Mouse (Mus musculus): ENCODE results near the gene Cpe. TPM values are rescaled to one million over a fixed set of nuclear protein-coding genes. Genes with fewer than 3 reads are reported as not detected.

The Cpe gene
- polyA plus RNA-seq, 1 experiment from 2014 or later = 470 TPM

DNA sequence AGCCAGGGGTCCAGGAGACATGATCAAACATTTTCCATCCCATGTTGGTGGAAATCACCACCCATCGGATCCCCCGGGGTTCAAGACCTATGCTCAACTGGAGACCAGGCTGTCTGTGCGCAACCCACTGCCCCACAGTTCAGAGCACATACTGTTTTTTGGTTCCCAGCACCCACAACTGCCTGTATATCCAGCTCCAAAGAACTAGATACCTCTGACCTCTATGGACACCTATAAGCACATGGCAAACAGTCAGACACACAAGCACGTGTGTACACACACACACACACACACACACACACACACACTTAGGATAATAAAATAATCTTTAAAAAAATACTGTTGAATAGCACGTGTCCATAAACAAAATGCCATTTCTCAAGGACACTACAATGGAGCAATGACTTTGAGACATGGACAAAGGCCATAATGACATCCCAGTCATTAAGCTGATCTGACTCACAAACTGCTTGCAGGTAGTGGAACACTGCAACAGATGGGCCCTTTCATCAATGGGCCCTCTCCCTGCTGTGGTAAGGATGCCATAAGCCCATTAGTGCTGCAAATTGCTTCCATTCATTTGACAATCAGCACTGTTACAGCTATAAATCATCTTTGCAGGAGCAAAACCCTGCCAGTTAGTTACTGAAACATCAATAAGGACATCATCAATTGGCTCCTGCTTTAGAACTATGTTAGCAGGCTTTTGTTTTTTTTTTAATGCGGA, 63.7 kb downstream of the Cpe start:
- H3K4me3 ChIP-seq (replicated peaks; ENCODE audit: low read length) = no peak overlapping the region
- H3K9ac ChIP-seq (replicated peaks; ENCODE audit: low read depth, low read length) = no peak overlapping the region
- 71% methylated on average over 6 of the region's 6 CpGs for WGBS
- H3K9me3 ChIP-seq (ENCODE audit: control insufficient read depth, low read length) = no peaks in the 10 kb centered on the region
- H3K4me2 ChIP-seq (ENCODE audit: low read length) = no peak overlapping the region
- H3K36me3 ChIP-seq (ENCODE audit: control insufficient read depth, insufficient read depth) = no peaks in the 10 kb centered on the region
- H3K27ac ChIP-seq (ENCODE audit: low read length) = no peak overlapping the region
- ATAC-seq = peak; percentile 57
- H3K4me1 ChIP-seq (replicated peaks; ENCODE audit: control insufficient read depth, insufficient read depth, low read length) = peaks cover 2% of the 10 kb centered on the region; the same call in 1 of the 2 replicates
- H3K27me3 ChIP-seq (replicated peaks; ENCODE audit: control insufficient read depth, insufficient read depth, low read length) = no peaks in the 10 kb centered on the region

DNA sequence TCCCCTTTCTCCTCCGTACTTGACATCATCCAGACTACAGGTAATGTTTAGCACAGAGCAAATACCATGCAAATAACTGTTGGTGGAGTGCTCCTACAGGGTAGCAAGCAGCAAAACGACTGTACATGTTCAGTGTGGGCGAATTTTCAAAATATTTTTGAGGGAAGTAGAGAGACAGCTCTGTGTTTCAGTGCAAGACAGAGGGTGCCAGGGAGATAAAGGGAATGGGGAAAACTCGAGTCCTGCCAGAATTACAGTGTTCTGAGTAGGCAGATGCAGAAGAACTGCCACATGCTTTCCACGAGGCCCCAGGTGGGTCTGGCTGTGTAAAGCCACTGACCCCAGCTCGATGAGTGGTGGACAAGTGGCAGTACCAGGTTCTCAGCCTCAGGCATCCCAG, 64.8 kb downstream of the Cpe start:
- peaks cover 2% of the 10 kb centered on the region; the same call in 1 of the 2 replicates for H3K4me1 ChIP-seq (replicated peaks; ENCODE audit: control insufficient read depth, insufficient read depth, low read length)
- ATAC-seq = no peak
- no peaks in the 10 kb centered on the region for H3K36me3 ChIP-seq (ENCODE audit: control insufficient read depth, insufficient read depth)
- H3K4me3 ChIP-seq (replicated peaks; ENCODE audit: low read length) = no peak overlapping the region
- no peaks in the 10 kb centered on the region for H3K9me3 ChIP-seq (ENCODE audit: control insufficient read depth, low read length)
- H3K27ac ChIP-seq (ENCODE audit: low read length) = no peak overlapping the region
- H3K27me3 ChIP-seq (replicated peaks; ENCODE audit: control insufficient read depth, insufficient read depth, low read length) = no peaks in the 10 kb centered on the region
- no peak overlapping the region for H3K9ac ChIP-seq (replicated peaks; ENCODE audit: low read depth, low read length)
- WGBS = 91% methylated on average over 6 of the region's 6 CpGs
- no peak overlapping the region for H3K4me2 ChIP-seq (ENCODE audit: low read length)

DNA sequence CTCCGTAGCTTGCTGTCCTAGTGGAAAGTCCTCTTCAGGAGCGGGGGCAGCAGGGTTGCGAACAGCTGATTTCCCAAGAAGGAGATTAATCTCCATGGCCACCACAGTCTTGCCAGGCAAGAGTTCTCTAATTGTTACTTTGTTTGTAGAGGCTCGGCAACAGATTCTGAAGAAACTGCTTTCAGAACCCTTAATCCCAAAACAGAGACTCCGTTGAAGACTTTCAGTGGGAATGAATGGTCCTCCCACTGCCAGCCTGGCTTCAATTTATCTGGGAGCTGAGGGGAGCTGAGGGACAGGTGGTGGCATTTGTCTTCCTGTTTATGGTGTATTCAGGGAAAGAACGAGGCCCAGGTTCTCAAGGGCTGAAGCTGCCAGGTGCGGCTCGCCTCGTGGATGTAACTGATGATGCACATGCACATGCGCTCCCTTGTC, 68.2 kb downstream of the Cpe start:
- Histone ChIP-seq H3K4me3 (replicated peaks; ENCODE audit: low read length) (no peak overlapping the region), H3K9ac (replicated peaks; ENCODE audit: low read depth, low read length) (no peak overlapping the region), H3K27ac (ENCODE audit: low read length) (no peak overlapping the region), H3K4me2 (ENCODE audit: low read length) (no peak overlapping the region), H3K9me3 (ENCODE audit: control insufficient read depth, low read length) (no peaks in the 10 kb centered on the region), H3K36me3 (ENCODE audit: control insufficient read depth, insufficient read depth) (no peaks in the 10 kb centered on the region), H3K27me3 (replicated peaks; ENCODE audit: control insufficient read depth, insufficient read depth, low read length) (no peaks in the 10 kb centered on the region), H3K4me1 (replicated peaks; ENCODE audit: control insufficient read depth, insufficient read depth, low read length) (peaks cover 2% of the 10 kb centered on the region; the same call in 1 of the 2 replicates)
- 29% methylated on average over 10 of the region's 10 CpGs for WGBS
- ATAC-seq = peak; percentile 12; the same call in 1 of the 2 replicates

DNA sequence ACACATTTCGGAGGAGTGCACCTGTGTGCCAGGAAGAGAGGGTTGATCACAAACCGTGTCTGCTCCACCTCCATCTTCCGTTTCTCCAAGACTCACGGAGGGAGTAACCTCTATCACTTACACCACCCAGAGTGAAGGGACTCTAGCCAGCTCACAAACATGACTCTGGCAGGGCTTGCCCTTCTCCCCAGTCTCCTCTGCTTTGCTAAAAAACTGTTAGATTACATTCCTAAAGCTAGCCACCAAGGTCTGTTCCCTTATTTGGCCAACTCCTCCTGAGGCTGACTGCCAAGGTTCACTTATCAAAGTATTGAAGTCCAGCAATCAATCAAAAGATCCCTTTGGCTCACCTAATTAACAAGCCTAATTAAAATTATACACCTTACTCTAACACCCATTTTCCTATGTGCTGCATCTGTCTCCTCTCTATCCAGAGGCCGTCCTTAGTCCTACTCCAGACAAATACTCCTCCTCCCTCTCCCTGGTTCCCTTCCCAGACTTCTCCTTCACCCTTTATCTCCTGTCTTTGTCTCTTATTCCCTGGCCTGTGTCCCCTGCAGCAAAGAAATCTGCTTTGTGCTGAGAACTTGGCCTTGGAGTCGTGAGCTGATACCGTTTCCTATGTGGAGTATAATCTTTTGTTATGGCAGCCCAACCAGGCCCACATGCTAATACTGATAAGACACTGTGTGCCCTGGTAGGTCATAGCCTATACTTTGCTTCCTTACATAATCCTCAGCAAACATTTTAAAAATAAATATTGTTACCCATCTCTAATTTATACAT, 72.3 kb downstream of the Cpe start:
- H3K4me3 ChIP-seq (replicated peaks; ENCODE audit: low read length) = no peak overlapping the region
- no peak overlapping the region for H3K27ac ChIP-seq (ENCODE audit: low read length)
- no peaks in the 10 kb centered on the region for H3K9me3 ChIP-seq (ENCODE audit: control insufficient read depth, low read length)
- peaks cover 3% of the 10 kb centered on the region; the same call in 1 of the 2 replicates for H3K36me3 ChIP-seq (ENCODE audit: control insufficient read depth, insufficient read depth)
- no peak overlapping the region for H3K9ac ChIP-seq (replicated peaks; ENCODE audit: low read depth, low read length)
- peaks cover 5% of the 10 kb centered on the region; the same call in 1 of the 2 replicates for H3K4me1 ChIP-seq (replicated peaks; ENCODE audit: control insufficient read depth, insufficient read depth, low read length)
- 40% methylated on average over 7 of the region's 7 CpGs for WGBS
- ATAC-seq = no peak
- H3K27me3 ChIP-seq (replicated peaks; ENCODE audit: control insufficient read depth, insufficient read depth, low read length) = no peaks in the 10 kb centered on the region
- H3K4me2 ChIP-seq (ENCODE audit: low read length) = no peak overlapping the region

DNA sequence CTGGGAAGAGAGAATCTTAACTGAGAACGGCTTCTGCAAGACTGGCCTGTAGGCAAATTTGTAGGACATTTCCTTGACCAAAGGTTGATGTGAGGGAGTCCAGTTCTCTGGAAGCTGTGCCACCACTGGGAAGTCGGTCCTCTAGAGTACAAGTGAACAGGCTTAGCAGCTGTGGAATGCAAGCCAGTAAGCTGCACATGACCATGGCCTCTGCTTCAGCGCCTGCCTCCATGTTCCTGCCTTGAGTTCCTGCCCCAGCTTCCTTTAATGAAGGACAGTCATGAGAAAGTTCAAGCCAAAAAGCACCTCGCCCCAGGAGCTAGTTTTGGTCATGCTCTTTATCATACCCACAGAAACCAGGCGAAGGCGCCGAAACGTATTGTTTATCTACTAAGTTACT, 73.2 kb downstream of the Cpe start:
- no peak for ATAC-seq
- H3K36me3 ChIP-seq (ENCODE audit: control insufficient read depth, insufficient read depth) = peaks cover 10% of the 10 kb centered on the region
- H3K27ac ChIP-seq (ENCODE audit: low read length) = no peak overlapping the region
- peaks cover 5% of the 10 kb centered on the region; the same call in 1 of the 2 replicates for H3K9me3 ChIP-seq (ENCODE audit: control insufficient read depth, low read length)
- no peak overlapping the region for H3K9ac ChIP-seq (replicated peaks; ENCODE audit: low read depth, low read length)
- H3K4me3 ChIP-seq (replicated peaks; ENCODE audit: low read length) = no peak overlapping the region
- H3K4me1 ChIP-seq (replicated peaks; ENCODE audit: control insufficient read depth, insufficient read depth, low read length) = peaks cover 5% of the 10 kb centered on the region; the same call in 1 of the 2 replicates
- no peak overlapping the region for H3K4me2 ChIP-seq (ENCODE audit: low read length)
- H3K27me3 ChIP-seq (replicated peaks; ENCODE audit: control insufficient read depth, insufficient read depth, low read length) = no peaks in the 10 kb centered on the region
- WGBS = 91% methylated on average over 8 of the region's 8 CpGs

DNA sequence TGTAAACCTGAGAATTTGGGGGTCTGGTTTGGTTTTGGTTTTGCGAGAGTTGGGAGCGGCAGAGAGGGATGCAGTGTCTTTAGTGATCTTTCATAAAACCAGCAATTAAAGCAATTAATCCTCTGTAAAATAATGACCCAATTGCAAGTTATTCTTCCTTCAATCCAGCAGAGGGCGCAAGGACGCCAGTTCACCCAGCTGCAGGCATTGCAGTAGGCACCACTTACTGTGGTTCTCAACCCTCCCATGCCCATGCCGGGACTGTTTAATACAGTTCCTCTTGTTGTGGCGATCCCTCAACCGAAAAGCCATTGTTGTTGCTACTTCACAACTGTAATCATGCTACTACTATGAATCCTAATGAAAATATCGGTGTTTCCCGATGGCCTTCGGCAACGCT, 74.2 kb downstream of the Cpe start:
- Histone ChIP-seq H3K27ac (ENCODE audit: low read length) (no peak overlapping the region), H3K4me1 (replicated peaks; ENCODE audit: control insufficient read depth, insufficient read depth, low read length) (peaks cover 5% of the 10 kb centered on the region; the same call in 1 of the 2 replicates), H3K9ac (replicated peaks; ENCODE audit: low read depth, low read length) (no peak overlapping the region), H3K4me2 (ENCODE audit: low read length) (no peak overlapping the region), H3K27me3 (replicated peaks; ENCODE audit: control insufficient read depth, insufficient read depth, low read length) (no peaks in the 10 kb centered on the region), H3K9me3 (ENCODE audit: control insufficient read depth, low read length) (peaks cover 5% of the 10 kb centered on the region; the same call in 1 of the 2 replicates), H3K4me3 (replicated peaks; ENCODE audit: low read length) (no peak overlapping the region), H3K36me3 (ENCODE audit: control insufficient read depth, insufficient read depth) (peaks cover 10% of the 10 kb centered on the region)
- ATAC-seq = peak; percentile 81
- 40% methylated on average over 11 of the region's 11 CpGs for WGBS

DNA sequence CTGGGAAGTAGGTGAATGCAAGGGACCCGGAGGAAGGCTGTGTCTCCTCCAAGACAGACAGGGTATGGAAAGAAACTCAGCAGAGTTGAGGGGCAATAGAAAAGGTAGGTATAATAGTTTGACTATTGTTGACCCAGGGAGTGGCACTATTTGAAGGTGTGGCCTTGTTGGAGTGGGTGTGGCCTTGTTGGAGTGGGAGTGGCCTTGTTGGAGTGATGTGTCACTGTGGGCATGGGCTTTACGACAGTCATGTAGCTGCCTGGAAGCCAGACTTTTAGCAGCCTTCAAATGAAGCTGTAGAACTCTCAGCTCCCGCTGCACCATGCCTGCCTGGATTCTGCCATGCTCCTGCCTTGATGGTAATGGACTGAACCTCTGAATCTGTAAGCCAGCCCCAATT, 76.3 kb downstream of the Cpe start:
- Histone ChIP-seq H3K4me1 (replicated peaks; ENCODE audit: control insufficient read depth, insufficient read depth, low read length) (peaks cover 5% of the 10 kb centered on the region; the same call in 1 of the 2 replicates), H3K27me3 (replicated peaks; ENCODE audit: control insufficient read depth, insufficient read depth, low read length) (no peaks in the 10 kb centered on the region), H3K9ac (replicated peaks; ENCODE audit: low read depth, low read length) (no peak overlapping the region), H3K4me2 (ENCODE audit: low read length) (no peak overlapping the region), H3K36me3 (ENCODE audit: control insufficient read depth, insufficient read depth) (peaks cover 10% of the 10 kb centered on the region), H3K9me3 (ENCODE audit: control insufficient read depth, low read length) (peaks cover 5% of the 10 kb centered on the region; the same call in 1 of the 2 replicates), H3K4me3 (replicated peaks; ENCODE audit: low read length) (no peak overlapping the region), H3K27ac (ENCODE audit: low read length) (no peak overlapping the region)
- ATAC-seq = no peak
- 96% methylated on average over 3 of the region's 3 CpGs for WGBS

DNA sequence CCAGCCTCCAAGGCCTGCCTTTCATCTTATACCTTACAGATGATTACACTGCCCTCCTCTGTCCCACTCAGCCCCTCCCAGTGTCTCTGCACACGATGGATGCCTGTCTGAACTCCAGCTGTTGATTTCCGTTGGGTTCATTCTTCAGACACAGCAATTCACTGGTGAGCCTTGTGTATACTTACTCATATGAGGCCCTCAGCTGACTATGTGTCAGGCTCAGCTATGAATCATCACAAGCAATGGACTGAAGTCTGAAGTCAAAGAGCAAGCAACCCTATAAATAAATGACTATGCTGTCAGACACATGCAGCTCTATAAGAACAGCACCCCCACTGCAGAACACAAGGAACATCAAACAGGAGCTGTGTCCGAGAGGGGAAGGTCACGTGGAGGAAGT, 77.4 kb downstream of the Cpe start:
- WGBS = 86% methylated on average over 4 of the region's 4 CpGs
- peaks cover 5% of the 10 kb centered on the region; the same call in 1 of the 2 replicates for H3K4me1 ChIP-seq (replicated peaks; ENCODE audit: control insufficient read depth, insufficient read depth, low read length)
- H3K4me3 ChIP-seq (replicated peaks; ENCODE audit: low read length) = no peak overlapping the region
- H3K36me3 ChIP-seq (ENCODE audit: control insufficient read depth, insufficient read depth) = peaks cover 10% of the 10 kb centered on the region
- peaks cover 5% of the 10 kb centered on the region; the same call in 1 of the 2 replicates for H3K9me3 ChIP-seq (ENCODE audit: control insufficient read depth, low read length)
- ATAC-seq = no peak
- H3K27me3 ChIP-seq (replicated peaks; ENCODE audit: control insufficient read depth, insufficient read depth, low read length) = no peaks in the 10 kb centered on the region
- no peak overlapping the region for H3K4me2 ChIP-seq (ENCODE audit: low read length)
- H3K9ac ChIP-seq (replicated peaks; ENCODE audit: low read depth, low read length) = no peak overlapping the region
- H3K27ac ChIP-seq (ENCODE audit: low read length) = no peak overlapping the region

DNA sequence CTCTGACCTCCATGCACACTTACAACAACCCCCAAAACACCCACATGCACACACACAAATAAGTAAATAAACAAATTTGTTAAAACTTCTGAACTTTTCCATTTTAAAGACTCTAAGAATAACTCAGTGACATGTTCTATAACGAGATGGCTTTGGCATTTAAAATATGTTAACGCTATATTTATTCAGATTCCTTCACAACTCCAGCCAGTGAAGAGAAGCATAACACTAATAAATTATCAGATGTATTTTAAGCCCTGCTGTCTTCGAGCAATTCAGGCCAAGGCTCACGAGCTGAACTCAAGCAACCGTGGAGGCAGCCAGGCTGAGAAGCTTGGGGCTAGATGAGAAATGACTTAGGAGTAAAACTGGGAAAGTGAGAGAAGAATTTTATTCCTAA, 79.2 kb downstream of the Cpe start:
- WGBS = 71% methylated on average over 5 of the region's 5 CpGs
- no peaks in the 10 kb centered on the region for H3K27me3 ChIP-seq (replicated peaks; ENCODE audit: control insufficient read depth, insufficient read depth, low read length)

More for the DNA sequence above, 79.2 kb downstream of the Cpe start:
- H3K36me3 ChIP-seq (ENCODE audit: control insufficient read depth, insufficient read depth) = peaks cover 15% of the 10 kb centered on the region
- peaks cover 3% of the 10 kb centered on the region; the same call in 1 of the 2 replicates for H3K4me1 ChIP-seq (replicated peaks; ENCODE audit: control insufficient read depth, insufficient read depth, low read length)
- H3K4me2 ChIP-seq (ENCODE audit: low read length) = no peak overlapping the region
- H3K27ac ChIP-seq (ENCODE audit: low read length) = no peak overlapping the region
- H3K4me3 ChIP-seq (replicated peaks; ENCODE audit: low read length) = no peak overlapping the region
- peaks cover 5% of the 10 kb centered on the region; the same call in 1 of the 2 replicates for H3K9me3 ChIP-seq (ENCODE audit: control insufficient read depth, low read length)
- ATAC-seq = no peak
- H3K9ac ChIP-seq (replicated peaks; ENCODE audit: low read depth, low read length) = no peak overlapping the region

Measured in forebrain, embryonic 16.5 days (tissue).